Mouse (Mus musculus): ENCODE data around the gene Tmem135.

GRCm38 (mm10) chr7:89316112-89316511 is 87.9 kb downstream of the Tmem135 start:
- TF ChIP-seq POLR2A (IDR thresholded peaks at IDR 0.05; ENCODE audit: extremely low read depth, insufficient read depth, low read length) (no peak), CTCF (IDR thresholded peaks at IDR 0.05; ENCODE audit: extremely low read depth, insufficient read depth, low read length) (no peak)
